Mouse (Mus musculus) heart, adult 2 months (tissue): Measurements from ENCODE around the gene Snx15.

Experiments used
- CTCF ChIP-seq: fragments of 200-600 bp; IDR thresholded peaks from 2 replicates; pipeline ENCODE4 v1.8.1; 2022; ENCODE audit warnings: antibody characterized with exemption, mild to moderate bottlenecking, moderate library complexity
- POLR2A ChIP-seq: fragments of 200-500 bp; IDR thresholded peaks from 2 replicates; pipeline ENCODE4 v1.6.1; 2011; ENCODE audit warnings: mild to moderate bottlenecking, low read depth, low read length, control low read depth; ENCODE audit not compliant: insufficient read depth

DNA sequence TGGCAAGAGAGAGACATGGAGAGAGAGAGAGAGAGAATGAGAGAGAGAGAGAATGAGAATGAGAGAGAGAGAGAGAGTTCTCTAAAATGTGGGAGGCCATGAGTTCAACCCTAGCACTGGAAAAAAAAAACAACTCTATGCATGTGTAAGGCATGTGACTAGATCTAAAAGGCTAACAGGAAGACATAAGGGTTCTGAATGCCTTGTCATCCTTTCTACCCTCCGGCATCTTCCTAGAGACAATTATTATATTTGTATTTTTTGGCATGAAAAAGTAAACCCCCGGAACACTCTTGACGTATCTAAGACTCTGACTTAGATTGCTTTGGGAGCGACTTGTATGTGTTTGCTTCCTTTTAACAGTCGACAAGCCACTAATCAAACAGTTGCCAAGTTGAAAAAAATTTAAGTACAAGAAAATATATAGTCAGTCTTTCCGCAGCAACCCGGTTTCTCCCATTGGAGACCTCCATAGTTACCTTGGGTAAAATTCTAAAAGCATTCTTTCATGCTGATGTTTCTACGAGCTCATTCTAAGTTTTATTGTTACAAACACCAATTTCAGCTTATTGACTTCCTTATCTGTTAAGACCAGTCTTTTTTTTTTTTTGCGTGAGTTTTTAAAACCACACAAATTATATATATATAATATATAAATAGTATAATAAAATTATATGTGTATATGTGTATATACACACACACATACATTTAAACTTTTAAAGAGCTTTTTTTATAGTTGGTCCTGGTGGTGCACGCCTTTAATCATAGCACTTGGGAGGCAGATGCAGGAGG, 1.1 kb downstream of the Snx15 start:
- TF ChIP-seq CTCF (no peak), POLR2A (no peak)
